Mouse (Mus musculus) adrenal gland, postnatal 4 days (tissue): ENCODE results near the gene Znhit2. TPM values are rescaled to one million over a fixed set of nuclear protein-coding genes. Genes with fewer than 3 reads are reported as not detected.

ENCODE experiments used
- DNase-seq, 2 experiments: peaks; one replicate each; pipeline ENCODE4 v3.0.0; 2021 to 2022; ENCODE audit warnings: low spot score in 2 of 2, mixed read lengths in 2 of 2
- microRNA-seq: library from miRNA; unstranded; fragments of <30 nt; microRNA quantifications from one replicate; pipeline ENCODE4 v1.2.0, GENCODE M21; 2021
- total RNA-seq, 2 experiments: library from RNA; stranded (reverse); gene quantifications; 2 replicates each; pipeline ENCODE4 v1.2.3; 2021

The Znhit2 gene
- total RNA-seq, 2 experiments from 2014 or later: 28.0 to 31.0 TPM

- DNase-seq: no peak
Measured at GRCm38 (mm10) chr19:6070571-6071250, 9.7 kb downstream of the Znhit2 start.

- DNase-seq: no peak
Measured at GRCm38 (mm10) chr19:6071261-6071660, 10.3 kb downstream of the Znhit2 start.

- no peak for DNase-seq
Measured at GRCm38 (mm10) chr19:6073889-6074288, 12.9 kb downstream of the Znhit2 start.

GRCm38 (mm10) chr19:6076564-6077393 lies 15.8 kb downstream of the Znhit2 start, which contains the start of gene Vps51:
Vps51 (minus strand) TSS chr19:6077231.
- peak; percentile 62 to 67 for DNase-seq

- no peak for DNase-seq
Measured at GRCm38 (mm10) chr19:6079983-6080480, 19.0 kb downstream of the Znhit2 start, which contains the start of gene Tmem262. Tmem262 (plus strand) TSS chr19:6080033.

- no peak for DNase-seq
Measured at GRCm38 (mm10) chr19:6082156-6082555, 21.2 kb downstream of the Znhit2 start, which contains the start of gene Gm28374. Gm28374 (minus strand) TSS chr19:6082256.

GRCm38 (mm10) chr19:6084478-6085248 lies 23.7 kb downstream of the Znhit2 start, which contains the start of the genes Zfpl1 and Cdca5:
Zfpl1 (minus strand) TSS chr19:6084956.
Cdca5 (plus strand) TSS chr19:6084983.
- peak; percentile 83 to 89 for DNase-seq

- DNase-seq: peak in 1 of 2 experiments; percentile 32
Measured at GRCm38 (mm10) chr19:6085417-6085879, 24.5 kb downstream of the Znhit2 start.

GRCm38 (mm10) chr19:6088841-6089240 lies 27.8 kb downstream of the Znhit2 start:
- DNase-seq: no peak

GRCm38 (mm10) chr19:6094119-6094518 lies 33.1 kb downstream of the Znhit2 start, which contains the start of gene AC131692.1:
AC131692.1 (plus strand) TSS chr19:6094419.
- DNase-seq: no peak

GRCm38 (mm10) chr19:6097847-6098246 lies 36.9 kb downstream of the Znhit2 start:
- DNase-seq: no peak

GRCm38 (mm10) chr19:6101186-6101585 lies 40.2 kb downstream of the Znhit2 start:
- DNase-seq: no peak

- no peak for DNase-seq
Measured at GRCm38 (mm10) chr19:6102169-6102853, 41.3 kb downstream of the Znhit2 start.

- no peak for DNase-seq
Measured at GRCm38 (mm10) chr19:6104476-6104875, 43.5 kb downstream of the Znhit2 start.

GRCm38 (mm10) chr19:6105586-6105985 lies 44.6 kb downstream of the Znhit2 start, which contains the start of gene Naaladl1:
Naaladl1 (plus strand) TSS chr19:6105782.
- no peak for DNase-seq

Small RNA genes lying within 50 kb of the gene (microRNA-seq; reads per million reads assigned to microRNA genes)
- gene Mir6988: 2.4 reads per million

Other genes with a start within 250 kb of the Znhit2 start
- gene Frmd8, start 185.9 kb upstream of the Znhit2 start, total RNA-seq: 10 to 100 TPM; 42.4 to 45.9 TPM
- 10 to 100 TPM; 25.9 to 26.3 TPM for gene Slc25a45, start 183.4 kb upstream of the Znhit2 start, total RNA-seq
- 1 to 10 TPM; 3.1 TPM for gene Tigd3, start 167.0 kb upstream of the Znhit2 start, total RNA-seq
- 100 to 1,000 TPM; 158 to 169 TPM for gene Dpf2, start 148.2 kb upstream of the Znhit2 start, total RNA-seq
- 10 to 100 TPM; 11.4 TPM for gene Cdc42ep2, start 136.4 kb upstream of the Znhit2 start, total RNA-seq
- 10 to 100 TPM; 35.0 to 37.9 TPM for gene Pola2, start 97.0 kb upstream of the Znhit2 start, total RNA-seq
- gene Slc22a20, start 75.0 kb upstream of the Znhit2 start, total RNA-seq: not detected
- 10 to 100 TPM; 28.5 to 43.9 TPM for gene Capn1, start 45.3 kb upstream of the Znhit2 start, total RNA-seq
- gene Syvn1, start 14.6 kb upstream of the Znhit2 start, total RNA-seq: 10 to 100 TPM; 45.8 to 48.1 TPM
- 10 to 100 TPM; 55.6 to 63.5 TPM for gene Mrpl49, start 3.4 kb upstream of the Znhit2 start, total RNA-seq
- gene Fau, start 3.3 kb upstream of the Znhit2 start, total RNA-seq: 1,000 to 10,000 TPM; 1,446 to 1,549 TPM
- 10 to 100 TPM; 17.0 to 25.1 TPM for gene Tm7sf2, start 7.2 kb downstream of the Znhit2 start, total RNA-seq
- 10 to 100 TPM; 80.2 to 83.4 TPM for gene Vps51, start 16.0 kb downstream of the Znhit2 start, total RNA-seq
- not detected for gene Tmem262, start 18.8 kb downstream of the Znhit2 start, total RNA-seq
- under 1 TPM in 1 of 2 experiments, not detected in 1; 0.95 TPM for gene Gm28374, start 21.1 kb downstream of the Znhit2 start, total RNA-seq
- 10 to 100 TPM; 49.6 to 52.9 TPM for gene Zfpl1, start 23.8 kb downstream of the Znhit2 start, total RNA-seq
- gene Cdca5, start 23.8 kb downstream of the Znhit2 start, total RNA-seq: 10 to 100 TPM; 12.4 to 13.7 TPM
- gene AC131692.1, start 33.2 kb downstream of the Znhit2 start, total RNA-seq: under 1 TPM; 0.62 to 0.98 TPM
- 1 to 10 TPM in 1 of 2 experiments, under 1 TPM in 1; 0.73 to 1.1 TPM for gene Naaladl1, start 44.6 kb downstream of the Znhit2 start, total RNA-seq
- gene Sac3d1, start 57.5 kb downstream of the Znhit2 start, total RNA-seq: 10 to 100 TPM; 18.6 TPM
- gene Snx15, start 67.1 kb downstream of the Znhit2 start, total RNA-seq: 10 to 100 TPM; 27.1 to 27.7 TPM
- 1 to 10 TPM in 1 of 2 experiments, under 1 TPM in 1; 0.81 to 2.0 TPM for gene Batf2, start 79.8 kb downstream of the Znhit2 start, total RNA-seq
- gene Arl2, start 80.4 kb downstream of the Znhit2 start, total RNA-seq: 10 to 100 TPM; 64.2 to 65.1 TPM
- 1 to 10 TPM; 2.1 to 3.5 TPM for gene Majin, start 123.2 kb downstream of the Znhit2 start, total RNA-seq
- 10 to 100 TPM; 40.5 to 50.4 TPM for gene Gpha2, start 165.2 kb downstream of the Znhit2 start, total RNA-seq
- gene Ppp2r5b, start 174.7 kb downstream of the Znhit2 start, total RNA-seq: 10 to 100 TPM; 68.4 to 71.2 TPM
- 10 to 100 TPM; 40.0 to 41.1 TPM for gene Atg2a, start 180.5 kb downstream of the Znhit2 start, total RNA-seq
- gene Ehd1, start 215.5 kb downstream of the Znhit2 start, total RNA-seq: 10 to 100 TPM; 88.2 to 90.2 TPM
- 10 to 100 TPM; 18.4 to 20.6 TPM for gene Cdc42bpg, start 245.3 kb downstream of the Znhit2 start, total RNA-seq